Mouse (Mus musculus) myocyte (in vitro differentiated cells): ENCODE results near the gene Fam102a. TPM values are rescaled to one million over a fixed set of nuclear protein-coding genes. Genes with fewer than 3 reads are reported as not detected.

Experiments used
- H3K27me3 ChIP-seq: one replicate; pipeline ENCODE4 v1.6.1; 2011; ENCODE audit not compliant: control insufficient read depth, insufficient read depth, insufficient read length
- H3K36me3 ChIP-seq: one replicate; pipeline ENCODE4 v1.6.1; 2011; ENCODE audit not compliant: control insufficient read depth, insufficient read depth
- H3K4me2 ChIP-seq: one replicate; pipeline ENCODE4 v1.6.1; 2011; ENCODE audit warnings: low read depth, control low read depth
- H3K4me3 ChIP-seq: one replicate; pipeline ENCODE4 v1.5.1; 2011; ENCODE audit warnings: mild to moderate bottlenecking, control low read depth, moderate library complexity
- H3K79me2 ChIP-seq: one replicate; pipeline ENCODE4 v1.6.1; 2011; ENCODE audit not compliant: control insufficient read depth, insufficient read depth
- H3ac ChIP-seq: one replicate; pipeline ENCODE4 v1.6.1; 2011; ENCODE audit not compliant: control insufficient read depth, insufficient read length
- CEBPB ChIP-seq: IDR thresholded peaks from 2 replicates; pipeline ENCODE4 v1.6.1; 2011; ENCODE audit warnings: mild to moderate bottlenecking, moderate library complexity; ENCODE audit not compliant: poor library complexity, insufficient read depth, severe bottlenecking
- E2F4 ChIP-seq: IDR thresholded peaks from one replicate; pipeline ENCODE4 v1.6.1; 2011; ENCODE audit warnings: mild to moderate bottlenecking, control low read depth, moderate library complexity; ENCODE audit not compliant: insufficient read depth
- MAX ChIP-seq: IDR thresholded peaks from one replicate; pipeline ENCODE4 v1.6.1; 2011; ENCODE audit warnings: low read depth, mild to moderate bottlenecking, control low read depth
- MYOD1 ChIP-seq, 3 experiments: IDR thresholded peaks; one replicate each; pipeline ENCODE4 v1.6.1; 2011; ENCODE audit warnings: control low read depth in 2 of 3, low read depth in 2 of 3, mild to moderate bottlenecking in 2 of 3, moderate library complexity in 1 of 3; ENCODE audit not compliant: insufficient read length in 2 of 3, control insufficient read depth in 1 of 3
- MYOG ChIP-seq, 3 experiments: IDR thresholded peaks; one replicate each; pipeline ENCODE4 v1.6.1; 2011; ENCODE audit warnings: control low read depth in 2 of 3, low read depth in 2 of 3, mild to moderate bottlenecking in 2 of 3; ENCODE audit not compliant: insufficient read length in 2 of 3, control insufficient read depth in 1 of 3, insufficient read depth in 1 of 3
- POLR2A ChIP-seq: IDR thresholded peaks from one replicate; pipeline ENCODE4 v1.6.1; 2011; ENCODE audit warnings: low read depth, mild to moderate bottlenecking, control low read depth, moderate library complexity; ENCODE audit not compliant: insufficient read length
- POLR2AphosphoS2 ChIP-seq: IDR thresholded peaks from one replicate; pipeline ENCODE4 v1.6.1; 2011; ENCODE audit warnings: low read depth, control low read depth; ENCODE audit not compliant: insufficient read length
- REST ChIP-seq: IDR thresholded peaks from one replicate; pipeline ENCODE4 v1.6.1; 2011; ENCODE audit warnings: mild to moderate bottlenecking, control low read depth, moderate library complexity; ENCODE audit not compliant: insufficient read depth, insufficient read length
- SRF ChIP-seq: IDR thresholded peaks from one replicate; pipeline ENCODE4 v1.6.1; 2011; ENCODE audit warnings: low read depth; ENCODE audit not compliant: control insufficient read depth, insufficient read length
- TCF12 ChIP-seq: IDR thresholded peaks from one replicate; pipeline ENCODE4 v1.6.1; 2011; ENCODE audit warnings: mild to moderate bottlenecking, control low read depth; ENCODE audit not compliant: poor library complexity, insufficient read depth, severe bottlenecking
- TCF3 ChIP-seq: IDR thresholded peaks from one replicate; pipeline ENCODE4 v1.6.1; 2011; ENCODE audit warnings: low read depth, control low read depth; ENCODE audit not compliant: insufficient read length
- USF1 ChIP-seq: IDR thresholded peaks from one replicate; pipeline ENCODE4 v1.6.1; 2011; ENCODE audit warnings: low read depth, mild to moderate bottlenecking, control low read depth, moderate library complexity
- polyA plus RNA-seq: library from polyadenylated mRNA; unstranded; fragments of >200 nt; fragmentation: generic; extraction: Trizol; gene quantifications from one replicate; pipeline ENCODE4 v1.2.1, GENCODE M21; 2012; ENCODE audit warnings: missing spikeins

Fam102a gene
- polyA plus RNA-seq, 1 experiment, result 1.7 TPM

- no peak for TF ChIP-seq SRF
- TF ChIP-seq MYOG (IDR thresholded peaks at IDR 0.05; ENCODE audit: control insufficient read depth in 1 of 3, insufficient read depth in 1 of 3, insufficient read length in 2 of 3, low read depth in 2 of 3), result no peak
- TF ChIP-seq POLR2AphosphoS2, result no peak
- no peak for TF ChIP-seq E2F4
- no peak for TF ChIP-seq MAX
- no peak for TF ChIP-seq MYOD1 (IDR thresholded peaks at IDR 0.05; ENCODE audit: control insufficient read depth in 1 of 3, insufficient read length in 2 of 3, low read depth in 2 of 3)
- no peak for TF ChIP-seq POLR2A
- no peak for TF ChIP-seq TCF3
- no peak for TF ChIP-seq CEBPB
- no peak for TF ChIP-seq USF1
- TF ChIP-seq TCF12, result no peak
- no peak for TF ChIP-seq REST
- Histone ChIP-seq H3K4me3 (no peak within 1 kb of the TSS), H3K79me2 (peaks cover 21% of the 10 kb centered on the region), H3K36me3 (no peaks in the 10 kb centered on the region), H3K4me2 (peak within 1 kb of the TSS; percentile 4), H3K27me3 (no peaks in the 10 kb centered on the region), H3ac (no peak within 1 kb of the TSS)
Measured at GRCm38 (mm10) chr2:32575586-32576160, 40.5 kb downstream of the Fam102a start, which contains the start of gene 9430097D07Rik. TSS of gene 9430097D07Rik (minus strand) at chr2:32575684.

- no peak overlapping the region for H3K4me2 ChIP-seq
- TF ChIP-seq USF1, result no peak
- no peak for TF ChIP-seq CEBPB
- no peak for TF ChIP-seq POLR2A
- no peak for TF ChIP-seq MYOD1 (IDR thresholded peaks at IDR 0.05; ENCODE audit: control insufficient read depth in 1 of 3, insufficient read length in 2 of 3, low read depth in 2 of 3)
- TF ChIP-seq REST, result no peak
- no peak for TF ChIP-seq SRF
- TF ChIP-seq MAX, result no peak
- no peak for TF ChIP-seq TCF3
- TF ChIP-seq MYOG (IDR thresholded peaks at IDR 0.05; ENCODE audit: control insufficient read depth in 1 of 3, insufficient read depth in 1 of 3, insufficient read length in 2 of 3, low read depth in 2 of 3), result no peak
- TF ChIP-seq POLR2AphosphoS2, result no peak
- TF ChIP-seq E2F4, result no peak
- TF ChIP-seq TCF12, result no peak
- peaks cover 12% of the 10 kb centered on the region for H3K79me2 ChIP-seq
- no peak overlapping the region for H3K4me3 ChIP-seq
- H3K27me3 ChIP-seq, result no peaks in the 10 kb centered on the region
- H3K36me3 ChIP-seq, result no peaks in the 10 kb centered on the region
- no peak overlapping the region for H3ac ChIP-seq
Measured at GRCm38 (mm10) chr2:32576532-32576931, 41.4 kb downstream of the Fam102a start.

- H3ac ChIP-seq, result no peak overlapping the region
- no peaks in the 10 kb centered on the region for H3K79me2 ChIP-seq
- no peak overlapping the region for H3K4me2 ChIP-seq
- no peaks in the 10 kb centered on the region for H3K36me3 ChIP-seq
- TF ChIP-seq TCF12 (no peak), MAX (no peak), SRF (no peak), CEBPB (no peak), POLR2AphosphoS2 (no peak), USF1 (no peak), REST (no peak), E2F4 (no peak), POLR2A (no peak), TCF3 (no peak), MYOG (IDR thresholded peaks at IDR 0.05; ENCODE audit: control insufficient read depth in 1 of 3, insufficient read depth in 1 of 3, insufficient read length in 2 of 3, low read depth in 2 of 3) (no peak), MYOD1 (IDR thresholded peaks at IDR 0.05; ENCODE audit: control insufficient read depth in 1 of 3, insufficient read length in 2 of 3, low read depth in 2 of 3) (no peak)
- no peak overlapping the region for H3K4me3 ChIP-seq
- no peaks in the 10 kb centered on the region for H3K27me3 ChIP-seq
Measured at GRCm38 (mm10) chr2:32578146-32579046, 43.3 kb downstream of the Fam102a start.

- no peak overlapping the region for H3ac ChIP-seq
- no peak for TF ChIP-seq CEBPB
- TF ChIP-seq TCF12, result no peak
- no peak for TF ChIP-seq POLR2A
- no peak for TF ChIP-seq SRF
- TF ChIP-seq E2F4, result no peak
- no peak for TF ChIP-seq MYOG (IDR thresholded peaks at IDR 0.05; ENCODE audit: control insufficient read depth in 1 of 3, insufficient read depth in 1 of 3, insufficient read length in 2 of 3, low read depth in 2 of 3)
- TF ChIP-seq MYOD1 (IDR thresholded peaks at IDR 0.05; ENCODE audit: control insufficient read depth in 1 of 3, insufficient read length in 2 of 3, low read depth in 2 of 3), result no peak
- TF ChIP-seq MAX, result no peak
- TF ChIP-seq REST, result no peak
- TF ChIP-seq USF1, result no peak
- TF ChIP-seq POLR2AphosphoS2, result no peak
- TF ChIP-seq TCF3, result no peak
- H3K4me2 ChIP-seq, result peak overlapping the region; percentile 20
- no peaks in the 10 kb centered on the region for H3K36me3 ChIP-seq
- H3K4me3 ChIP-seq, result no peak overlapping the region
- H3K79me2 ChIP-seq, result no peaks in the 10 kb centered on the region
- no peaks in the 10 kb centered on the region for H3K27me3 ChIP-seq
Measured at GRCm38 (mm10) chr2:32581450-32582095, 46.4 kb downstream of the Fam102a start.
